Mouse (Mus musculus): Measurements from ENCODE around the gene Olfr1410. TPM values are rescaled to one million over a fixed set of nuclear protein-coding genes. Genes with fewer than 3 reads are reported as not detected.
A peak's percentile ranks its signal among the peaks of the same experiment; 100 is the strongest.

Olfr1410 gene
- polyA plus RNA-seq, 1 experiment, result not detected

- peak overlapping the region; percentile 89 for H3K4me3 ChIP-seq (replicated peaks)
- H3K4me1 ChIP-seq, result peaks cover 65% of the 10 kb centered on the region
- H3K27me3 ChIP-seq (replicated peaks), result peaks cover 66% of the 10 kb centered on the region
- TF ChIP-seq FLI1 (IDR thresholded peaks at IDR 0.05; ENCODE audit: low read length) (no peak), GATA1 (IDR thresholded peaks at IDR 0.05; ENCODE audit: borderline replicate concordance, low read length) (no peak)
- no peaks in the 10 kb centered on the region for H3K36me3 ChIP-seq (replicated peaks; ENCODE audit: low read length)
- H3K9me3 ChIP-seq, result no peaks in the 10 kb centered on the region
Measured at GRCm38 (mm10) chr1:92647752-92648151, 42.2 kb downstream of the Olfr1410 start.

- peak overlapping the region; percentile 89 for H3K4me3 ChIP-seq (replicated peaks)
- peaks cover 71% of the 10 kb centered on the region for H3K27me3 ChIP-seq (replicated peaks)
- no peaks in the 10 kb centered on the region for H3K9me3 ChIP-seq
- no peaks in the 10 kb centered on the region for H3K36me3 ChIP-seq (replicated peaks; ENCODE audit: low read length)
- TF ChIP-seq GATA1 (IDR thresholded peaks at IDR 0.05; ENCODE audit: borderline replicate concordance, low read length), result no peak
- TF ChIP-seq FLI1 (IDR thresholded peaks at IDR 0.05; ENCODE audit: low read length), result no peak
- H3K4me1 ChIP-seq, result peaks cover 62% of the 10 kb centered on the region
Measured at GRCm38 (mm10) chr1:92648197-92648596, 42.6 kb downstream of the Olfr1410 start.

- Histone ChIP-seq H3K27me3 (replicated peaks) (peaks cover 74% of the 10 kb centered on the region), H3K9me3 (no peaks in the 10 kb centered on the region), H3K36me3 (replicated peaks; ENCODE audit: low read length) (no peaks in the 10 kb centered on the region), H3K4me1 (peaks cover 58% of the 10 kb centered on the region), H3K4me3 (replicated peaks) (peak within 1 kb of the TSS; percentile 89)
- TF ChIP-seq GATA1 (IDR thresholded peaks at IDR 0.05; ENCODE audit: borderline replicate concordance, low read length) (no peak), FLI1 (IDR thresholded peaks at IDR 0.05; ENCODE audit: low read length) (no peak)
Measured at GRCm38 (mm10) chr1:92648673-92649072, 43.1 kb downstream of the Olfr1410 start, which contains the start of gene Otos. Otos (minus strand) TSS chr1:92648841.

- Histone ChIP-seq H3K9me3 (no peaks in the 10 kb centered on the region), H3K4me3 (replicated peaks) (no peak overlapping the region), H3K36me3 (replicated peaks; ENCODE audit: low read length) (no peaks in the 10 kb centered on the region), H3K27me3 (replicated peaks) (peaks cover 79% of the 10 kb centered on the region), H3K4me1 (peaks cover 44% of the 10 kb centered on the region)
- TF ChIP-seq GATA1 (IDR thresholded peaks at IDR 0.05; ENCODE audit: borderline replicate concordance, low read length), result no peak
- no peak for TF ChIP-seq FLI1 (IDR thresholded peaks at IDR 0.05; ENCODE audit: low read length)
Measured at GRCm38 (mm10) chr1:92651467-92651866, 45.9 kb downstream of the Olfr1410 start.

GRCm38 (mm10) chr1:92653179-92653578 is 47.6 kb downstream of the Olfr1410 start:
- no peaks in the 10 kb centered on the region for H3K9me3 ChIP-seq
- TF ChIP-seq FLI1 (IDR thresholded peaks at IDR 0.05; ENCODE audit: low read length) (no peak), GATA1 (IDR thresholded peaks at IDR 0.05; ENCODE audit: borderline replicate concordance, low read length) (no peak)
- peaks cover 27% of the 10 kb centered on the region for H3K4me1 ChIP-seq
- H3K36me3 ChIP-seq (replicated peaks; ENCODE audit: low read length), result no peaks in the 10 kb centered on the region
- H3K4me3 ChIP-seq (replicated peaks), result no peak overlapping the region
- peaks cover 92% of the 10 kb centered on the region for H3K27me3 ChIP-seq (replicated peaks)

GRCm38 (mm10) chr1:92654676-92655075 is 49.1 kb downstream of the Olfr1410 start:
- Histone ChIP-seq H3K4me3 (replicated peaks) (no peak overlapping the region), H3K9me3 (no peaks in the 10 kb centered on the region), H3K36me3 (replicated peaks; ENCODE audit: low read length) (no peaks in the 10 kb centered on the region), H3K4me1 (peaks cover 30% of the 10 kb centered on the region), H3K27me3 (replicated peaks) (peaks cover 92% of the 10 kb centered on the region)
- TF ChIP-seq GATA1 (IDR thresholded peaks at IDR 0.05; ENCODE audit: borderline replicate concordance, low read length) (no peak), FLI1 (IDR thresholded peaks at IDR 0.05; ENCODE audit: low read length) (no peak)

GRCm38 (mm10) chr1:92657025-92657820 is 51.6 kb downstream of the Olfr1410 start:
- Histone ChIP-seq H3K9me3 (no peaks in the 10 kb centered on the region), H3K36me3 (replicated peaks; ENCODE audit: low read length) (no peaks in the 10 kb centered on the region), H3K27me3 (replicated peaks) (peaks cover 81% of the 10 kb centered on the region), H3K4me3 (replicated peaks) (no peak overlapping the region), H3K4me1 (peaks cover 14% of the 10 kb centered on the region)
- no peak for TF ChIP-seq FLI1 (IDR thresholded peaks at IDR 0.05; ENCODE audit: low read length)
- TF ChIP-seq GATA1 (IDR thresholded peaks at IDR 0.05; ENCODE audit: borderline replicate concordance, low read length), result no peak

- Histone ChIP-seq H3K36me3 (replicated peaks; ENCODE audit: low read length) (no peaks in the 10 kb centered on the region), H3K27me3 (replicated peaks) (peaks cover 66% of the 10 kb centered on the region)
- no peak for TF ChIP-seq GATA1 (IDR thresholded peaks at IDR 0.05; ENCODE audit: borderline replicate concordance, low read length)
- TF ChIP-seq FLI1 (IDR thresholded peaks at IDR 0.05; ENCODE audit: low read length), result no peak
Measured at GRCm38 (mm10) chr1:92659392-92659791, 53.8 kb downstream of the Olfr1410 start.

More at GRCm38 (mm10) chr1:92659392-92659791, 53.8 kb downstream of the Olfr1410 start:
- Histone ChIP-seq H3K4me1 (peaks cover 14% of the 10 kb centered on the region), H3K4me3 (replicated peaks) (no peak overlapping the region), H3K9me3 (0 out of 2 replicates have a peak, but pooled peaks cover 5% of the 10 kb centered on the region)

Other genes starting within 250 kb of the Olfr1410 start
- gene Ndufa10, start 131.9 kb upstream of the Olfr1410 start, polyA plus RNA-seq (2012; ENCODE audit: insufficient read depth, low replicate concordance), result 20.9 and 27.2 TPM in 2 replicates
- not detected in 2 replicates for gene Olfr1416, start 120.7 kb upstream of the Olfr1410 start, polyA plus RNA-seq (2012; ENCODE audit: insufficient read depth, low replicate concordance)
- gene Olfr1415, start 109.7 kb upstream of the Olfr1410 start, polyA plus RNA-seq (2012; ENCODE audit: insufficient read depth, low replicate concordance), result not detected in 2 replicates
- not detected in 2 replicates for gene Olfr1414, start 87.1 kb upstream of the Olfr1410 start, polyA plus RNA-seq (2012; ENCODE audit: insufficient read depth, low replicate concordance)
- not detected in 2 replicates for gene Olfr1413, start 34.5 kb upstream of the Olfr1410 start, polyA plus RNA-seq (2012; ENCODE audit: insufficient read depth, low replicate concordance)
- gene Olfr1412, start 20.0 kb upstream of the Olfr1410 start, polyA plus RNA-seq (2012; ENCODE audit: insufficient read depth, low replicate concordance), result not detected in 2 replicates
- not detected in 2 replicates for gene Olfr1411, start 11.4 kb upstream of the Olfr1410 start, polyA plus RNA-seq (2012; ENCODE audit: insufficient read depth, low replicate concordance)
- gene Olfr12, start 12.0 kb downstream of the Olfr1410 start, polyA plus RNA-seq (2012; ENCODE audit: insufficient read depth, low replicate concordance), result not detected in 2 replicates
- gene Cops9, start 36.2 kb downstream of the Olfr1410 start, polyA plus RNA-seq (2012; ENCODE audit: insufficient read depth, low replicate concordance), result 26.2 and 120 TPM in 2 replicates
- gene Otos, start 43.1 kb downstream of the Olfr1410 start, polyA plus RNA-seq (2012; ENCODE audit: insufficient read depth, low replicate concordance), result 0.50 TPM in 1 of 2 replicates, not detected in the other
- gene Gpc1, start 225.9 kb downstream of the Olfr1410 start, polyA plus RNA-seq (2012; ENCODE audit: insufficient read depth, low replicate concordance), result 0.26 and 4.8 TPM in 2 replicates

All from megakaryocyte, embryonic 14.5 days (primary cell).